Mouse (Mus musculus): ENCODE results near the gene Upk1b. TPM values are rescaled to one million over a fixed set of nuclear protein-coding genes. Genes with fewer than 3 reads are reported as not detected.

Upk1b gene
- polyA plus RNA-seq, 1 experiment from 2014 or later, result 19.3 TPM

Other genes with a start within 250 kb of the Upk1b start
- 62.0 and 62.8 TPM in 2 replicates for gene Tmem39a, start 241.6 kb downstream of the Upk1b start, polyA plus RNA-seq (2015; fragmentation: Nextera tagmentation; extraction: Ambion mirVana)
- 26.2 and 27.9 TPM in 2 replicates for gene Arhgap31, start 87.1 kb downstream of the Upk1b start, polyA plus RNA-seq (2015; fragmentation: Nextera tagmentation; extraction: Ambion mirVana)
- 26.9 and 27.3 TPM in 2 replicates for gene B4galt4, start 58.1 kb downstream of the Upk1b start, polyA plus RNA-seq (2015; fragmentation: Nextera tagmentation; extraction: Ambion mirVana)
- gene 4930435E12Rik, start 28.4 kb upstream of the Upk1b start, polyA plus RNA-seq (2015; fragmentation: Nextera tagmentation; extraction: Ambion mirVana), result not detected in 2 replicates
- 0.27 and 0.28 TPM in 2 replicates for gene Igsf11, start 92.3 kb upstream of the Upk1b start, polyA plus RNA-seq (2015; fragmentation: Nextera tagmentation; extraction: Ambion mirVana)

All from heart, embryonic 13.5 days (tissue).